Mouse (Mus musculus): Measurements from ENCODE around the gene Zdhhc15. TPM values are rescaled to one million over a fixed set of nuclear protein-coding genes. Genes with fewer than 3 reads are reported as not detected.

The Zdhhc15 gene
- polyA plus RNA-seq, 1 experiment from 2014 or later: 9.4 TPM

GRCm38 (mm10) chrX:104542635-104543034 lies 128.2 kb downstream of the Zdhhc15 start:
- Histone ChIP-seq H3K4me3 (no peak overlapping the region), H3K9me3 (no peaks in the 10 kb centered on the region), H3K4me1 (no peaks in the 10 kb centered on the region), H3K4me2 (replicated peaks) (no peak overlapping the region), H3K9ac (no peak overlapping the region), H3K36me3 (no peaks in the 10 kb centered on the region), H3K27me3 (replicated peaks) (no peaks in the 10 kb centered on the region), H3K27ac (no peak overlapping the region)
- WGBS: 91% methylated on average over 4 of the region's 4 CpGs
- ATAC-seq (ENCODE audit: low FRiP score, low read depth): no peak

- no peaks in the 10 kb centered on the region for H3K36me3 ChIP-seq
- no peak for ATAC-seq (ENCODE audit: low FRiP score, low read depth)
- no peak overlapping the region for H3K27ac ChIP-seq
- H3K4me1 ChIP-seq: no peaks in the 10 kb centered on the region
- H3K9ac ChIP-seq: no peak overlapping the region
- H3K4me3 ChIP-seq: no peak overlapping the region
- WGBS: 70% methylated on average over 5 of the region's 5 CpGs
- H3K27me3 ChIP-seq (replicated peaks): no peaks in the 10 kb centered on the region
- no peaks in the 10 kb centered on the region for H3K9me3 ChIP-seq
- H3K4me2 ChIP-seq (replicated peaks): no peak overlapping the region
Measured at GRCm38 (mm10) chrX:104501765-104502164, 169.1 kb downstream of the Zdhhc15 start.

- no peak for ATAC-seq (ENCODE audit: low FRiP score, low read depth)
- Histone ChIP-seq H3K4me1 (no peaks in the 10 kb centered on the region), H3K4me2 (replicated peaks) (no peak overlapping the region), H3K9me3 (no peaks in the 10 kb centered on the region), H3K27me3 (replicated peaks) (no peaks in the 10 kb centered on the region), H3K27ac (no peak overlapping the region), H3K4me3 (no peak overlapping the region), H3K36me3 (no peaks in the 10 kb centered on the region), H3K9ac (no peak overlapping the region)
- 52% methylated on average over 4 of the region's 4 CpGs for WGBS
Measured at GRCm38 (mm10) chrX:104489626-104490355, 181.1 kb downstream of the Zdhhc15 start.

GRCm38 (mm10) chrX:104488870-104489467 lies 181.9 kb downstream of the Zdhhc15 start:
- 80% methylated on average over 4 of the region's 4 CpGs for WGBS
- Histone ChIP-seq H3K9me3 (no peaks in the 10 kb centered on the region), H3K36me3 (no peaks in the 10 kb centered on the region), H3K27me3 (replicated peaks) (no peaks in the 10 kb centered on the region), H3K9ac (no peak overlapping the region), H3K4me3 (no peak overlapping the region), H3K27ac (no peak overlapping the region), H3K4me1 (no peaks in the 10 kb centered on the region), H3K4me2 (replicated peaks) (no peak overlapping the region)
- ATAC-seq (ENCODE audit: low FRiP score, low read depth): no peak

GRCm38 (mm10) chrX:104488036-104488435 lies 182.8 kb downstream of the Zdhhc15 start:
- Histone ChIP-seq H3K9me3 (no peaks in the 10 kb centered on the region), H3K4me3 (no peak overlapping the region), H3K4me2 (replicated peaks) (no peak overlapping the region), H3K36me3 (no peaks in the 10 kb centered on the region), H3K9ac (no peak overlapping the region), H3K4me1 (no peaks in the 10 kb centered on the region), H3K27me3 (replicated peaks) (no peaks in the 10 kb centered on the region), H3K27ac (no peak overlapping the region)
- 74% methylated on average over 3 of the region's 3 CpGs for WGBS
- ATAC-seq (ENCODE audit: low FRiP score, low read depth): no peak

Other genes starting within 250 kb of the Zdhhc15 start
- gene Uprt, start 188.2 kb downstream of the Zdhhc15 start, polyA plus RNA-seq (2016; fragmentation: Nextera tagmentation; extraction: Ambion mirVana): 1.2 and 1.8 TPM in 2 replicates
- gene Magee2, start 186.2 kb upstream of the Zdhhc15 start, polyA plus RNA-seq (2016; fragmentation: Nextera tagmentation; extraction: Ambion mirVana): 7.7 and 8.4 TPM in 2 replicates

Measured in neural tube, embryonic 12.5 days (tissue).